Mouse (Mus musculus) midbrain, embryonic 11.5 days (tissue): ENCODE measurements around the gene Rbm10. TPM values are rescaled to one million over a fixed set of nuclear protein-coding genes. Genes with fewer than 3 reads are reported as not detected.

Experiments
- ATAC-seq: fragments of 200-750 bp; cut with Nextera tagmentation; 2 replicates; pipeline ENCODE4 v1.8.0; 2017; ENCODE audit warnings: moderate TSS enrichment, moderate library complexity; ENCODE audit not compliant: low FRiP score
- DNase-seq: peaks from one replicate; pipeline ENCODE4 v3.0.0; 2015; ENCODE audit warnings: low spot score; ENCODE audit errors: missing footprints
- H3K27ac ChIP-seq: fragments of 300-500 bp; sonication (generic); 2 replicates; pipeline ENCODE4 v1.5.1; 2014; ENCODE audit warnings: low read depth, low read length
- H3K27me3 ChIP-seq: fragments of 300-500 bp; sonication (generic); 2 replicates; pipeline ENCODE4 v1.6.1; 2014; ENCODE audit warnings: mild to moderate bottlenecking, low read length, moderate library complexity, mixed read lengths; ENCODE audit not compliant: control insufficient read depth, insufficient read depth
- H3K36me3 ChIP-seq: fragments of 300-500 bp; sonication (generic); 2 replicates; pipeline ENCODE4 v1.6.1; 2014; ENCODE audit warnings: mild to moderate bottlenecking, low read length, moderate library complexity, mixed read lengths; ENCODE audit not compliant: control insufficient read depth, insufficient read depth
- H3K4me1 ChIP-seq: fragments of 300-500 bp; sonication (generic); 2 replicates; pipeline ENCODE4 v1.6.1; 2014; ENCODE audit warnings: low read length; ENCODE audit not compliant: control insufficient read depth, insufficient read depth
- H3K4me2 ChIP-seq: fragments of 300-500 bp; sonication (generic); 2 replicates; pipeline ENCODE4 v1.6.1; 2014; ENCODE audit warnings: mild to moderate bottlenecking, moderate library complexity
- H3K4me3 ChIP-seq: fragments of 300-500 bp; sonication (generic); 2 replicates; pipeline ENCODE4 v1.5.1; 2014; ENCODE audit warnings: low read depth, low read length
- H3K9ac ChIP-seq: fragments of 300-500 bp; sonication (generic); 2 replicates; pipeline ENCODE4 v1.6.1; 2014; ENCODE audit warnings: low read length
- H3K9me3 ChIP-seq: fragments of 300-500 bp; sonication (generic); 2 replicates; pipeline ENCODE4 v1.6.1; 2016; ENCODE audit warnings: low read length; ENCODE audit not compliant: control insufficient read depth
- WGBS: fragments of 180-500 bp; shearing (Covaris S2); extraction: QIAGEN DNeasy Blood & Tissue Kit; methylation state at CpG from one replicate; pipeline ENCODE4 v1.1.7; 2014; 5-methylcytosine and 5-hydroxymethylcytosine counted together
- polyA plus RNA-seq: library from polyadenylated mRNA; unstranded; fragments of >200 nt; fragmentation: Nextera tagmentation; extraction: Ambion mirVana; gene quantifications from 2 replicates; pipeline ENCODE4 v1.2.1, GENCODE M21; 2014

Gene Rbm10
- 56.8 and 72.4 TPM in 2 replicates for polyA plus RNA-seq

DNA sequence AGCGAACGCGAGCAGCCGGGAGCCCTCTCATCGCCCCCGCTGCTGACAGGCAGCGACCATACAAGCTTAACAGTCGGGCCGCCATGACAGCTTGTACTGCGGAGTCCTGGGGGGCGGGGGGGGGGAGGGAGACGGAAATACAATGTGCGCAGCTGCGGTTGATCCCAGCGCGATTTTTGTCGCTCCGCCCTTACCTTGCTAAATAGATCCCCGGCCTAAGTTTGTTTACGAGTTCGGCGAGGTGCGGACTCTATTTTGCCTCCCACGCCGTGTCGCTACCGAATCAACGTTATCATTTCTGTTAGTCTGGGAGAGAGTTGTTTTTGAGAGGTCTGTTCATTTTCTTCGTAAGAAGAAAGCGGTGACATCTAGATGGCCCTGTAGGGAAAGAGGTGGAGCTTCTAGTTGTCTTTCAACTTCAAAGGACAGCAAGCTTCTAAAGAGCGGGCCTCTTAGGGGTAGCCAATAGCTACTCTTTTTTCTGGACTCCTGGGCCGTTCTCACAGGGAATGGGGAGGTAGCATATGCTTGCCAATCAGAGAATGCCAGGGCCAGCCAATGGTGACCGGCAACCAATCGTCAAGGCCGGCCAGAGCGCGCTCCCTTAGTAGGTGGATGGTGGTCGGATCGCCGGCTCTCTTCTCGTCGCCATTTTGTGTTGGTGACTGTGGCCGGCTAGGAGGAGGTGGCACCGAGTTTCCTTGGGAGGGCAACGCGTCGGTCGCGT, at the start of gene Rbm10, which contains the start of gene Ndufb11:
Gene Rbm10 (plus strand): TSS at position 328 of the 727 bp plus-strand sequence.
Gene Ndufb11 (minus strand): TSS at position 444 of the 727 bp plus-strand sequence.
- Histone ChIP-seq H3K27me3 (no peaks in the 10 kb centered on the region), H3K9ac (peak within 1 kb of the TSS; percentile 77), H3K36me3 (no peaks in the 10 kb centered on the region; the same call in 1 of the 2 replicates), H3K4me2 (peak within 1 kb of the TSS; percentile 64), H3K9me3 (no peaks in the 10 kb centered on the region; the same call in 1 of the 2 replicates), H3K4me3 (peak within 1 kb of the TSS; percentile 58), H3K4me1 (no peaks in the 10 kb centered on the region), H3K27ac (peak within 1 kb of the TSS; percentile 73)
- peak; percentile 98 for ATAC-seq
- peak; percentile 94 for DNase-seq
- 20% methylated on average over 48 of the region's 49 CpGs for WGBS

DNA sequence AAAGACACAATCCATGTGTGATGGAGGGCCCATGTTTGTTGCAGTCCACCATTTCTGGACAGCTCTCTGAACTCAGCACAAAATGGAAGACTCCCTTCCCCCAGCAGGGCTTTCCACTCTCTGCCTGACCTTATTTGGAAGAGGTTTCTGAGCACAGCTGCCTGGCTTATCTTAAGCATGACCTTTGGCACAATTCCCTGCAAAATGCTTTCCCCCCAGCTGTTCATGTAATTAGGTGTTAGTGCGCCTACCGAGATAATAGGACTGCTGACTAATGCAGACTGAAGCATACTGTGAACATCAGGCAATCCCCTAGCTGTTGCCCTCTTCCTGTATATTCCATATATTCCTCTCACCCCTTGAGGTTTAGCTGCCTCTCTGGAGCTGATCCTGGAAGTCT, 46.3 kb upstream of the Rbm10 start:
- Histone ChIP-seq H3K27ac (no peak overlapping the region), H3K4me3 (no peak overlapping the region), H3K9ac (no peak overlapping the region), H3K27me3 (no peaks in the 10 kb centered on the region), H3K9me3 (no peaks in the 10 kb centered on the region), H3K4me2 (no peak overlapping the region), H3K4me1 (no peaks in the 10 kb centered on the region), H3K36me3 (no peaks in the 10 kb centered on the region)
- 50% methylated on average over 2 of the region's 2 CpGs for WGBS
- no peak for ATAC-seq
- no peak for DNase-seq

DNA sequence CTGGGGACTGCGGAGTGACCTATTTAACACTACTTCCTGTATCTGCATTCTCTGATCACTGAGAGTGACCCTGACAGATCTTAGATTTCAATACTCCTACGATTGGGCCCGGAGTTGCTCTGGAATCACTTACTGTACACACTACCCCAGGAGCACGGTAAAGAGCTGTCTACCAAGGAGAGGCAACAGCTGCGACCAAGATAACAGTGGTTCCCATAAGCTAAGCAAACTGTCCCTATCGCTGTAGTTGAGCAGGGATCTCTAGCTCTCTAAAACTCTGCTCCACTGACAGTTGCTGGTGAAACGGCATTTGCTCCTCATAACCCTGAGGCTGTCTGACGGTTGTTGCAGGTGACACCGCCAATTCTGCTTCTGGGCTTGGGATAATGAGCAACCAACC, 44.6 kb upstream of the Rbm10 start:
- Histone ChIP-seq H3K4me3 (no peak overlapping the region), H3K27me3 (no peaks in the 10 kb centered on the region), H3K27ac (no peak overlapping the region), H3K9ac (no peak overlapping the region), H3K36me3 (no peaks in the 10 kb centered on the region), H3K9me3 (no peaks in the 10 kb centered on the region), H3K4me2 (no peak overlapping the region), H3K4me1 (no peaks in the 10 kb centered on the region)
- ATAC-seq: no peak
- no peak for DNase-seq
- 77% methylated on average over 9 of the region's 9 CpGs for WGBS

DNA sequence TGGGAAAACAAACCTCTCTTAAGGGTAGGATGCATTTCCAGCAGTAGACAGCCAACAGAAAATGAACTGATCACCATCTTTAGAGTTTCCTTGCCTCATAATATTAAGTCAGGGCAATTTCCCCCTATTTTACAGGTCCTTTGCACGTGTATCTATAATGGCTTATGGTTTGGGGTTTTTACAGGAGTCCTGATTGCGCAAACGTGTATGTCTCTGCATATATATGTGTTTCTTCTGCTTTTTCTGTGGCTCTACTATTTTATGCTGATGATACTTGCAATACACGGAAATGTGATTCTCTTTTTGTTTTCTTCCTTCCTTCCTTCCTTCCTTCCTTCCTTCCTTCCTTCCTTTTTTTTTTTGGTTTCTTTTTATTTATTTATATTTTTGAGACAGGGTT, 43.4 kb upstream of the Rbm10 start:
- Histone ChIP-seq H3K36me3 (no peaks in the 10 kb centered on the region), H3K4me1 (no peaks in the 10 kb centered on the region), H3K9me3 (no peaks in the 10 kb centered on the region), H3K27ac (no peak overlapping the region), H3K4me3 (no peak overlapping the region), H3K27me3 (no peaks in the 10 kb centered on the region), H3K4me2 (no peak overlapping the region), H3K9ac (no peak overlapping the region)
- 88% methylated on average over 4 of the region's 4 CpGs for WGBS
- no peak for DNase-seq
- ATAC-seq: no peak

DNA sequence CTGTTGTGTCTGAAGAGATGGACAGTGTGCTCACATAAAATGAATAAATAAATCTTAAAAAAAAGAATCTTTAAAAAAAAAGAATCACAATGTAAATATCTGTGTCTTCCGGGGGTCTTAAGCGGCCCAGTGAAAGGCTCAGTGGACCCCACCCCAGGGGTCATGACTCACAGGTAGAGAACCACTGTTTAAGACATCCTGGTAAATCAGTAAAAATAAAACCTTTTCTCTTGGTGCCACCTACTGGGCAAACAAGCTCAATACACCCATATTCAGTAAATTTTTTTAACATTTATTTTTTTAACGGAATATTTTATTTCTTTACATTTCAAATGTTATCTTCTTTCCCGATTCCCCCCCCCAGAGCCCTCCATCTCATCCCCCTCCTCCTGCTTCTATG, 29.3 kb upstream of the Rbm10 start:
- Histone ChIP-seq H3K36me3 (no peaks in the 10 kb centered on the region), H3K9me3 (no peaks in the 10 kb centered on the region), H3K9ac (no peak overlapping the region), H3K27ac (no peak overlapping the region), H3K4me1 (no peaks in the 10 kb centered on the region), H3K4me2 (no peak overlapping the region), H3K4me3 (no peak overlapping the region), H3K27me3 (no peaks in the 10 kb centered on the region)
- DNase-seq: no peak
- no peak for ATAC-seq
- 16% methylated on average over 4 of the region's 4 CpGs for WGBS

DNA sequence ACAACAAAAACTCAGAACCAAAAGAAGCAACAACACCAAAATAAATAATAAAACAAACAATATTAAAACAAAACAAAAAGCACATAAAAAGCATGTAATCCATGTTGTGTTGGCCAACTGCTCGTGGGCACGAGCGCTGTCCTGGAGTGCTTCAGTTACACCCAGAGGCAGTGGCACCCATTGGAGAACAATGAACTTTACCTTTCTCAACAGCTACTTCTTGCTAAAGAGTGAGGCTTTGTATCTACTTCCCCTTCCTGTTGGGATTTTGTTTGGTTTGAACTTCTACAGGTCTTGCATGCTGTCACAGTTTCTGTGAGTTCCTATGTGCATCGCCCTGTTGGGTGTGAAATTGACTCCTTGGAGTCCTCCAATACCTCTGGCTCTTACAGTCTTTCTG, 8.8 kb upstream of the Rbm10 start:
- ATAC-seq (no peak), DNase-seq (no peak)
- Histone ChIP-seq H3K4me1 (no peaks in the 10 kb centered on the region), H3K27me3 (no peaks in the 10 kb centered on the region), H3K27ac (no peak overlapping the region), H3K9ac (no peak overlapping the region), H3K4me2 (no peak overlapping the region), H3K36me3 (no peaks in the 10 kb centered on the region), H3K4me3 (no peak overlapping the region), H3K9me3 (no peaks in the 10 kb centered on the region)
- 92% methylated on average over 4 of the region's 4 CpGs for WGBS

DNA sequence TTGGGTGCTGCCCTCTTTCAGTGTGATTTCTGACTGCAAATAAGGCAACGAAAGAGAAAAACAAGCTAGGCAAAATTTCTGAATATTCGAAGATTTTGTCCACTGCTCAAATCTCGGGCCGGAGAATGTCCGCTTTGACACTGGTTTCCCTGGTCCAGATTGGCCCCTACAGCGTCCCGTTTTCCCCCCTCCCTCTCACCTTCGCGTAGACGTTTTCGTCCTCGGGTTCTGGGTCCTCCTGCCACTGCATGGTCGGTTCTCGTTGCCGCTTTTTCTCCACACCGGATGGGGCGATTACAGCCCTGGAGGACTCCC, 485 bp upstream of the Rbm10 start:
- Histone ChIP-seq H3K9me3 (no peaks in the 10 kb centered on the region; the same call in 1 of the 2 replicates), H3K4me3 (peak overlapping the region; percentile 58), H3K9ac (peak overlapping the region; percentile 61), H3K27ac (peak overlapping the region; percentile 69), H3K4me1 (no peaks in the 10 kb centered on the region), H3K27me3 (no peaks in the 10 kb centered on the region), H3K4me2 (peak overlapping the region; percentile 50), H3K36me3 (no peaks in the 10 kb centered on the region; the same call in 1 of the 2 replicates)
- ATAC-seq (no peak), DNase-seq (peak; percentile 84)
- WGBS: 15% methylated on average over 14 of the region's 17 CpGs

DNA sequence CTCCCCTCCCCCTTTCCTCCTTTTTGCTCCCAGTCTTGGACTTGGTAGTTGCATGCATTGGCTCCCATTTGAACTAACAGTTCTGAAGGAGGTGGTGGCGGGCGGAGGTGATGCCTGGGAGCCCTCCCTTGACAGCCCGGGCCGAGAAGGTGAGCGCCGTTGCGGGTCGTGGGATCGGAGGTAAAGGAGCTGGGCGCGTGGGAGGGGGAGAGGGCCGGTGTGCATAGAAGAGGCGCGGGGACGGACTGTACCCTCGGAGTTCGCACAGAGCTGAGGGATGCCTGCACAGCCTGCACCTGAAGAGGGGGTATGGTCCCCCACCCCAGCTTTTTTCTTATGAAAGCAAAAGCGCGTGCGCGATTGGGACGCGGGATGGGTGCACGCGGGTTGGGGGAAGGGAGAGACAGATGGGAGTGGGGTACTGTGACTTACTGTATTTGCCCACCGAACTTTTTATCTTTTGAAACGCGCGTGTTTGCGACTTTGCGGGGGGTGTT, 648 bp downstream of the Rbm10 start:
- ATAC-seq: peak; percentile 63
- H3K4me1 ChIP-seq: no peaks in the 10 kb centered on the region
- peak overlapping the region; percentile 73 for H3K27ac ChIP-seq
- no peaks in the 10 kb centered on the region; the same call in 1 of the 2 replicates for H3K9me3 ChIP-seq
- H3K9ac ChIP-seq: peak overlapping the region; percentile 77
- DNase-seq: no peak
- no peaks in the 10 kb centered on the region for H3K27me3 ChIP-seq
- peak overlapping the region; percentile 58 for H3K4me3 ChIP-seq
- no peaks in the 10 kb centered on the region; the same call in 1 of the 2 replicates for H3K36me3 ChIP-seq
- WGBS: 23% methylated on average over 31 of the region's 31 CpGs
- peak overlapping the region; percentile 64 for H3K4me2 ChIP-seq

DNA sequence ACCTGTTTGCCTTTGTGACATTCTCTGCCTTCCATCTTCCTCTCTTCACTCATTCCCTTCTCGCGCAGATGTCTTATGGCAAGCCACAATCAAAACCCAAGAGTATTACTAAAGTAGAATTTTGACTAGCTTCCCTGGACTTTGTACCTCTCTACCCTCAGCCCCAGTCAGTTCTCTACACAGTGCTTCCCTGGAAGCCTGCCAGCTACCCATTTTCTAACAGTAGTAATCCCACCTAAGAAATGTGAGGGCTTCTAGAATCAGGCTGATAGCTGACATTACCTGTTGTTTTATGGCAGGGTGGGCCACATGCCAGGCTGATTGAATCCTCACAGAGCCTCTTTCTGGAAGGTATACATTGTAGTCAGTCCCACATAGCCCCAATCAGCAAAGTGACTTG, 20.8 kb downstream of the Rbm10 start:
- Histone ChIP-seq H3K27ac (no peak overlapping the region), H3K36me3 (peaks cover 6% of the 10 kb centered on the region), H3K4me2 (no peak overlapping the region), H3K4me3 (no peak overlapping the region), H3K9ac (no peak overlapping the region), H3K4me1 (no peaks in the 10 kb centered on the region), H3K9me3 (no peaks in the 10 kb centered on the region), H3K27me3 (no peaks in the 10 kb centered on the region)
- ATAC-seq: no peak
- DNase-seq: no peak
- WGBS: 90% methylated on average over 2 of the region's 2 CpGs
